Mouse (Mus musculus) myocyte (in vitro differentiated cells): ENCODE measurements at regions not wholly inside any gene's neighbourhood (a gene's known extent, or its start where the extent isn't known, plus 50 kb on each side); places are given as distances from the start of the nearest gene placed in this dataset.

Experiments
- H3K27me3 ChIP-seq: one replicate; pipeline ENCODE4 v1.6.1; 2011; ENCODE audit not compliant: control insufficient read depth, insufficient read depth, insufficient read length
- H3K36me3 ChIP-seq: one replicate; pipeline ENCODE4 v1.6.1; 2011; ENCODE audit not compliant: control insufficient read depth, insufficient read depth
- H3K4me2 ChIP-seq: one replicate; pipeline ENCODE4 v1.6.1; 2011; ENCODE audit warnings: low read depth, control low read depth
- H3K4me3 ChIP-seq: one replicate; pipeline ENCODE4 v1.5.1; 2011; ENCODE audit warnings: mild to moderate bottlenecking, control low read depth, moderate library complexity
- H3K79me2 ChIP-seq: one replicate; pipeline ENCODE4 v1.6.1; 2011; ENCODE audit not compliant: control insufficient read depth, insufficient read depth
- H3ac ChIP-seq: one replicate; pipeline ENCODE4 v1.6.1; 2011; ENCODE audit not compliant: control insufficient read depth, insufficient read length
- CEBPB ChIP-seq: IDR thresholded peaks from 2 replicates; pipeline ENCODE4 v1.6.1; 2011; ENCODE audit warnings: mild to moderate bottlenecking, moderate library complexity; ENCODE audit not compliant: poor library complexity, insufficient read depth, severe bottlenecking
- E2F4 ChIP-seq: IDR thresholded peaks from one replicate; pipeline ENCODE4 v1.6.1; 2011; ENCODE audit warnings: mild to moderate bottlenecking, control low read depth, moderate library complexity; ENCODE audit not compliant: insufficient read depth
- MAX ChIP-seq: IDR thresholded peaks from one replicate; pipeline ENCODE4 v1.6.1; 2011; ENCODE audit warnings: low read depth, mild to moderate bottlenecking, control low read depth
- MYOD1 ChIP-seq, 3 experiments: IDR thresholded peaks; one replicate each; pipeline ENCODE4 v1.6.1; 2011; ENCODE audit warnings: control low read depth in 2 of 3, low read depth in 2 of 3, mild to moderate bottlenecking in 2 of 3, moderate library complexity in 1 of 3; ENCODE audit not compliant: insufficient read length in 2 of 3, control insufficient read depth in 1 of 3
- MYOG ChIP-seq, 3 experiments: IDR thresholded peaks; one replicate each; pipeline ENCODE4 v1.6.1; 2011; ENCODE audit warnings: control low read depth in 2 of 3, low read depth in 2 of 3, mild to moderate bottlenecking in 2 of 3; ENCODE audit not compliant: insufficient read length in 2 of 3, control insufficient read depth in 1 of 3, insufficient read depth in 1 of 3
- POLR2A ChIP-seq: IDR thresholded peaks from one replicate; pipeline ENCODE4 v1.6.1; 2011; ENCODE audit warnings: low read depth, mild to moderate bottlenecking, control low read depth, moderate library complexity; ENCODE audit not compliant: insufficient read length
- POLR2AphosphoS2 ChIP-seq: IDR thresholded peaks from one replicate; pipeline ENCODE4 v1.6.1; 2011; ENCODE audit warnings: low read depth, control low read depth; ENCODE audit not compliant: insufficient read length
- REST ChIP-seq: IDR thresholded peaks from one replicate; pipeline ENCODE4 v1.6.1; 2011; ENCODE audit warnings: mild to moderate bottlenecking, control low read depth, moderate library complexity; ENCODE audit not compliant: insufficient read depth, insufficient read length
- SRF ChIP-seq: IDR thresholded peaks from one replicate; pipeline ENCODE4 v1.6.1; 2011; ENCODE audit warnings: low read depth; ENCODE audit not compliant: control insufficient read depth, insufficient read length
- TCF12 ChIP-seq: IDR thresholded peaks from one replicate; pipeline ENCODE4 v1.6.1; 2011; ENCODE audit warnings: mild to moderate bottlenecking, control low read depth; ENCODE audit not compliant: poor library complexity, insufficient read depth, severe bottlenecking
- TCF3 ChIP-seq: IDR thresholded peaks from one replicate; pipeline ENCODE4 v1.6.1; 2011; ENCODE audit warnings: low read depth, control low read depth; ENCODE audit not compliant: insufficient read length
- USF1 ChIP-seq: IDR thresholded peaks from one replicate; pipeline ENCODE4 v1.6.1; 2011; ENCODE audit warnings: low read depth, mild to moderate bottlenecking, control low read depth, moderate library complexity

DNA sequence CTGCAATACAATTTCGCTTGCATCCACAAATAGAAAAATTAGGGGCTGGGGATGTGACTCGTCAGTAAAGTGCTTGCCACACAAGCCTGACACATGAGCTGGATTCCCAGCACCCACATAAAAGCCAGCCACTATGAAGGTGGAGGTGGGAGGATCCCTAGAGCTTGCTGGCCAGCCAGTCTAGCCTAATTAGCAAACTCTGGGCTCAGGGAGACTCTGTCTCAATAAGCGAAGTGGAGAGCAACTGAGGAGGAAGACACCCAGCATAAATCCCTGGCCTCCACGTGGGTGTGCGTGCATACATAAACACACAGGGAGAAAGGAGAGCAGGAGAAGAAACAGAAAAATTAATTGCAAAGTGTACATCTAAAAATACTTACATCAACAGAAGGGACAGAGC lies 134.1 kb upstream of the Gm6657 start:
- TF ChIP-seq CEBPB (no peak), POLR2AphosphoS2 (no peak), TCF3 (no peak), SRF (no peak)
- no peak overlapping the region for H3K4me3 ChIP-seq

DNA sequence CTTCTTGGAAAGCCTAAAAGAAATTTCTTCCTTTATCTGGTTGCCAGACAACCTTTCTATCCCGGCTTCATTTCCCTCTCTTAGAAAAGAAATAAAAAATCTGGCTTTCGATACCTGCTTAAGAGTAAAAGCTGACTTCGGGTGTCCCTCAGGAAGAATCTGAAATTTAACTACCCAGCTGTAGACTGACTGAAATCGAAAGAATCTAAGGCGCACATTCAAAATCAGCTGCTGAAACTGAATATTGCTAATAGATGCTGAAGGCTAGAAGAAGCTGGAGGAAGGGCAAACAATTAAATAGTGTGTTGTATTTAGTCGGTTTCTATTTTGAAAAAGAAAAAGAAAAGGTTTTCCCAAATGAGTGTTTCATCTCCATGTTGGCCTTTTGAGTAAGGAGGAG lies 128.0 kb upstream of the Gm6657 start:
- Histone ChIP-seq H3K4me2 (no peak overlapping the region), H3K27me3 (no peaks in the 10 kb centered on the region), H3K79me2 (no peaks in the 10 kb centered on the region), H3K36me3 (no peaks in the 10 kb centered on the region), H3K4me3 (no peak overlapping the region), H3ac (no peak overlapping the region)
- TF ChIP-seq SRF (no peak), TCF12 (no peak), MYOD1 (IDR thresholded peaks at IDR 0.05; ENCODE audit: control insufficient read depth in 1 of 3, insufficient read length in 2 of 3, low read depth in 2 of 3) (no peak), USF1 (no peak), MYOG (IDR thresholded peaks at IDR 0.05; ENCODE audit: control insufficient read depth in 1 of 3, insufficient read depth in 1 of 3, insufficient read length in 2 of 3, low read depth in 2 of 3) (no peak)

More for the DNA sequence above, 134.1 kb upstream of the Gm6657 start:
- no peaks in the 10 kb centered on the region for H3K36me3 ChIP-seq
- no peaks in the 10 kb centered on the region for H3K27me3 ChIP-seq
- H3K79me2 ChIP-seq, result no peaks in the 10 kb centered on the region
- H3K4me2 ChIP-seq, result no peak overlapping the region
- no peak overlapping the region for H3ac ChIP-seq

DNA sequence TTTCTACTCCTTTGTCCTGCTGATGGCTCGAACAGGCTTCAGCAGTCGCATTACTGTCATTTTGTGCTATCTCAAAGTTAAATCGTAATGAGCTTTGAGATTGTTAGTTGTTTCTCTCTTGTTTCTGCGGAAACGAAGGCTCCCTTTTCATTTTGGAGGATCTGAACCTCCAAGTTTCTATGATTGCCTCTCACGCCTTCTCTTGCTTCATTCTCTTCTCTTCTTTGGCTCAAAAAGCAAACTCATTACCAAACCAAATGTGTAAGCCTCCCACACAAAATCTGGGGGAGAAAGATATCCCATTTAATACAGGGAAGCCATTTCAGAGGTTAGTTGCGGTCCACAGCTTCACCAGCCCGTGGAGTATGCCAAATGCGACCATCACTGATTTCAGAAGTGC lies 121.1 kb upstream of the Gm6657 start:
- H3K4me3 ChIP-seq, result no peak overlapping the region

DNA sequence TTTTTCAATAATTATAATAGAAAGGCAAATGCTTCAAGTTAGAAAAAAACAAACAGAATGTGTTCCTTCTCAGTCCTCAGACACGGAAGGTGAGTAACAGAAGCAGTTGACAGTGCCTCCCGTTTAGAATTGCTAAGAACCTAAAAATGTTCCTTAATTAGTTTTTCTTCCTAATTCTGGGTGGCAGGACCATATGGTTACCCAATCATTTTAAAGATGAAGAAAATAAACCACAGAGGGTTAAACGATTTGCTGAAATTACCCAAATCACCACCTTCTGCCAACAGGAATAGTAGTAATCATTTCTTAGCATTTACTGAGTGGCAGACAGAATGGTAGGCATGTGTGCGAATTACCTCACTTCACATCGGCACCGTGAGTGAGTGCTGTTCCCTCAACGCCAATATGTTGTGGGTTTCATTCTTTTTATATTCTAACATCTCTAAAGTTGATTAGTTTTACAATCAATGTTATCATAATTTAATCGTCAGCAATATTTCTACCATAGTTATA lies 119.7 kb upstream of the Gm6657 start:
- no peaks in the 10 kb centered on the region for H3K79me2 ChIP-seq
- no peaks in the 10 kb centered on the region for H3K36me3 ChIP-seq
- H3K27me3 ChIP-seq, result no peaks in the 10 kb centered on the region
- TF ChIP-seq POLR2A, result no peak
- no peak for TF ChIP-seq USF1
- no peak for TF ChIP-seq REST
- no peak for TF ChIP-seq POLR2AphosphoS2
- no peak for TF ChIP-seq MYOG (IDR thresholded peaks at IDR 0.05; ENCODE audit: control insufficient read depth in 1 of 3, insufficient read depth in 1 of 3, insufficient read length in 2 of 3, low read depth in 2 of 3)
- no peak for TF ChIP-seq TCF3
- no peak for TF ChIP-seq MAX
- TF ChIP-seq MYOD1 (IDR thresholded peaks at IDR 0.05; ENCODE audit: control insufficient read depth in 1 of 3, insufficient read length in 2 of 3, low read depth in 2 of 3), result no peak
- no peak for TF ChIP-seq E2F4
- no peak for TF ChIP-seq CEBPB
- no peak for TF ChIP-seq TCF12
- TF ChIP-seq SRF, result no peak
- H3K4me3 ChIP-seq, result no peak overlapping the region
- no peak overlapping the region for H3K4me2 ChIP-seq
- no peak overlapping the region for H3ac ChIP-seq

More for the DNA sequence above, 121.1 kb upstream of the Gm6657 start:
- TF ChIP-seq E2F4 (no peak), CEBPB (no peak), MYOD1 (IDR thresholded peaks at IDR 0.05; ENCODE audit: control insufficient read depth in 1 of 3, insufficient read length in 2 of 3, low read depth in 2 of 3) (no peak), SRF (no peak), USF1 (no peak), MAX (no peak), TCF12 (no peak), POLR2AphosphoS2 (no peak), TCF3 (no peak), POLR2A (no peak), MYOG (IDR thresholded peaks at IDR 0.05; ENCODE audit: control insufficient read depth in 1 of 3, insufficient read depth in 1 of 3, insufficient read length in 2 of 3, low read depth in 2 of 3) (no peak), REST (no peak)
- Histone ChIP-seq H3K27me3 (no peaks in the 10 kb centered on the region), H3K36me3 (no peaks in the 10 kb centered on the region), H3K4me2 (no peak overlapping the region), H3ac (no peak overlapping the region), H3K79me2 (no peaks in the 10 kb centered on the region)

DNA sequence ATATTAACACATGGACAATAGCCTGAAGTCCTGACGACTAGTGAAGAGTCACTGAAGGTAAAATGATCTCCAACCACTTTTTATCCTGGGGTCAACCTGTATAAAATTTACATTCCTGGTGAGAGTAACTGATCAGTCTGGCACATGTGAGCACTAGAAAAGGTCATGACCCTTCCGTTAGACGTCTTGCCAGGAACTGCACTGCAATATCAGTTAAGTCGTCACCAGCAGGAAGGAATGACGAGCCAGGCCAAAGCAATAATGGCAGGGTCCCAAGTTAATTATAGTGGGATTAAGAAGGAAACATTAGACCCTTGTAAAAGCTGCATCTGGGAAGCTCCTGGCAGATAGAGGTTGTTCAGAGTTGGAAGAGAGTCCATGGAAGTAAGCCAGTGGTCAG lies 116.8 kb upstream of the Gm6657 start:
- no peaks in the 10 kb centered on the region for H3K36me3 ChIP-seq
- no peaks in the 10 kb centered on the region for H3K79me2 ChIP-seq
- no peak overlapping the region for H3K4me2 ChIP-seq
- H3K27me3 ChIP-seq, result no peaks in the 10 kb centered on the region
- H3ac ChIP-seq, result no peak overlapping the region
- no peak overlapping the region for H3K4me3 ChIP-seq
- TF ChIP-seq MYOD1 (IDR thresholded peaks at IDR 0.05; ENCODE audit: control insufficient read depth in 1 of 3, insufficient read length in 2 of 3, low read depth in 2 of 3) (no peak), REST (no peak), USF1 (no peak)
